Mouse (Mus musculus) midbrain, embryonic 14.5 days (tissue): ENCODE results near the gene Camkk2. TPM values are rescaled to one million over a fixed set of nuclear protein-coding genes. Genes with fewer than 3 reads are reported as not detected.

Experiments
- ATAC-seq: fragments of 200-750 bp; cut with Nextera tagmentation; 2 replicates; pipeline ENCODE4 v1.8.0; 2017; ENCODE audit warnings: moderate number of reproducible peaks, moderate library complexity; ENCODE audit not compliant: low FRiP score, low TSS enrichment
- DNase-seq: peaks from one replicate; pipeline ENCODE4 v3.0.0-alpha.2; 2015
- H3K27ac ChIP-seq: fragments of 300-500 bp; sonication (generic); replicated peaks from 2 replicates; pipeline ENCODE4 v1.5.1; 2014; ENCODE audit warnings: mild to moderate bottlenecking, low read depth, low read length, moderate library complexity
- H3K27me3 ChIP-seq: fragments of 300-500 bp; sonication (generic); 2 replicates; pipeline ENCODE4 v1.6.1; 2014; ENCODE audit warnings: low read length, control low read depth, mixed read lengths; ENCODE audit not compliant: control insufficient read depth, insufficient read depth
- H3K36me3 ChIP-seq: fragments of 300-500 bp; sonication (generic); 2 replicates; pipeline ENCODE4 v1.6.1; 2014; ENCODE audit warnings: low read length, control low read depth; ENCODE audit not compliant: control insufficient read depth, insufficient read depth
- H3K4me1 ChIP-seq: fragments of 300-500 bp; sonication (generic); 2 replicates; pipeline ENCODE4 v1.6.1; 2014; ENCODE audit warnings: mild to moderate bottlenecking, antibody characterized with exemption, low read length, control low read depth; ENCODE audit not compliant: control insufficient read depth, insufficient read depth
- H3K4me2 ChIP-seq: fragments of 300-500 bp; sonication (generic); 2 replicates; pipeline ENCODE4 v1.6.1; 2014; ENCODE audit warnings: mild to moderate bottlenecking, low read length, moderate library complexity
- H3K4me3 ChIP-seq: fragments of 300-500 bp; sonication (generic); replicated peaks from 2 replicates; pipeline ENCODE4 v1.5.1; 2014; ENCODE audit warnings: low read depth, low read length
- H3K9ac ChIP-seq: fragments of 300-500 bp; sonication (generic); replicated peaks from 2 replicates; pipeline ENCODE4 v1.6.1; 2014; ENCODE audit warnings: mild to moderate bottlenecking, low read length, moderate library complexity
- H3K9me3 ChIP-seq: fragments of 300-500 bp; sonication (generic); 2 replicates; pipeline ENCODE4 v1.6.1; 2016; ENCODE audit warnings: low read length, control low read depth, mixed read lengths; ENCODE audit not compliant: control insufficient read depth
- WGBS: fragments of 180-500 bp; shearing (Covaris S2); extraction: QIAGEN DNeasy Blood & Tissue Kit; methylation state at CpG from one replicate; pipeline ENCODE4 v1.1.7; 2014; 5-methylcytosine and 5-hydroxymethylcytosine counted together
- microRNA-seq: library from miRNA; unstranded; fragments of <30 nt; microRNA quantifications from one replicate; pipeline ENCODE4, GENCODE M21; 2016
- polyA plus RNA-seq: library from polyadenylated mRNA; unstranded; fragments of >200 nt; fragmentation: Nextera tagmentation; extraction: Ambion mirVana; gene quantifications from 2 replicates; pipeline ENCODE4 v1.2.1, GENCODE M21; 2014

Gene Camkk2
- polyA plus RNA-seq, 1 experiment from 2014 or later: 46.0 TPM

- WGBS: 51% methylated on average over 6 of the region's 6 CpGs
- Histone ChIP-seq H3K4me2 (no peak overlapping the region), H3K36me3 (no peaks in the 10 kb centered on the region), H3K4me3 (no peak overlapping the region), H3K9me3 (no peaks in the 10 kb centered on the region), H3K27me3 (no peaks in the 10 kb centered on the region), H3K27ac (no peak overlapping the region), H3K9ac (no peak overlapping the region), H3K4me1 (peaks cover 3% of the 10 kb centered on the region; the same call in 1 of the 2 replicates)
- ATAC-seq: no peak
- no peak for DNase-seq
These were observed 88.7 kb downstream of the Camkk2 start for GRCm38 (mm10) chr5:122690486-122690885.

GRCm38 (mm10) chr5:122689153-122689552, 90.1 kb downstream of the Camkk2 start:
- Histone ChIP-seq H3K36me3 (no peaks in the 10 kb centered on the region), H3K4me3 (no peak overlapping the region), H3K9ac (no peak overlapping the region), H3K9me3 (no peaks in the 10 kb centered on the region), H3K4me1 (peaks cover 3% of the 10 kb centered on the region; the same call in 1 of the 2 replicates), H3K27me3 (no peaks in the 10 kb centered on the region), H3K4me2 (no peak overlapping the region), H3K27ac (no peak overlapping the region)
- ATAC-seq: no peak
- WGBS: 93% methylated on average over 7 of the region's 7 CpGs
- no peak for DNase-seq

DNA sequence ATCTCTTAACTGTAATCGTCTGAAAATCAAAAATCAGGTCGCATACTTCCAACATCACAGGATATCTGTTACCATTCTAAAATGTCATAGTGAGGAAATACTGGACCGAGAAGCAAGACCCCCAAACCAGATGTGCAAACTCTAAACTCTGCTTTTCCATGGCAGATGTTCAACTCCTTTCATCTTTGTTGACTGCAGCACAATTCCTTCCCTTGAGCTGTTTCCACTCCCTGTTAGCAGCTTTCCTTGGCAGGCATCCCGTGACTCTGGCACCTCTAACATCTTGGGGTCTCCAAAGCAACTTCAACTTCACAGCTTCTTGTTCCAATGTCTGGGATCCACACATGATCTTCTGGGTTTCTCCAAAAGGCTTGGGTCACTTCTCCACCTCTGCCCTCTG, 91.8 kb downstream of the Camkk2 start:
- Histone ChIP-seq H3K4me1 (no peaks in the 10 kb centered on the region), H3K4me3 (no peak overlapping the region), H3K27me3 (no peaks in the 10 kb centered on the region), H3K9ac (no peak overlapping the region), H3K4me2 (no peak overlapping the region), H3K36me3 (no peaks in the 10 kb centered on the region), H3K9me3 (no peaks in the 10 kb centered on the region), H3K27ac (no peak overlapping the region)
- ATAC-seq (no peak), DNase-seq (no peak)
- 94% methylated on average over 4 of the region's 4 CpGs for WGBS

GRCm38 (mm10) chr5:122683926-122684325, 95.3 kb downstream of the Camkk2 start:
- Histone ChIP-seq H3K4me1 (no peaks in the 10 kb centered on the region), H3K27ac (no peak overlapping the region), H3K9ac (no peak overlapping the region), H3K4me2 (no peak overlapping the region), H3K27me3 (no peaks in the 10 kb centered on the region), H3K4me3 (no peak overlapping the region), H3K36me3 (no peaks in the 10 kb centered on the region), H3K9me3 (no peaks in the 10 kb centered on the region)
- 85% methylated on average over 10 of the region's 10 CpGs for WGBS
- ATAC-seq (no peak), DNase-seq (no peak)

- WGBS: 82% methylated on average over 12 of the region's 12 CpGs
These were observed 97.9 kb downstream of the Camkk2 start for GRCm38 (mm10) chr5:122681276-122681675.

More at GRCm38 (mm10) chr5:122681276-122681675, 97.9 kb downstream of the Camkk2 start:
- no peak overlapping the region for H3K9ac ChIP-seq
- no peaks in the 10 kb centered on the region for H3K36me3 ChIP-seq
- no peak overlapping the region for H3K27ac ChIP-seq
- H3K9me3 ChIP-seq: no peaks in the 10 kb centered on the region
- no peaks in the 10 kb centered on the region for H3K27me3 ChIP-seq
- DNase-seq: no peak
- H3K4me2 ChIP-seq: no peak overlapping the region
- ATAC-seq: no peak
- H3K4me1 ChIP-seq: no peaks in the 10 kb centered on the region
- H3K4me3 ChIP-seq: no peak overlapping the region

Small RNA genes within 50 kb of the gene (microRNA-seq; reads per million reads assigned to microRNA genes)
- gene Mir8115: not detected

Other genes with a start within 250 kb of the Camkk2 start
- gene Ift81, start 164.9 kb downstream of the Camkk2 start, polyA plus RNA-seq: 56.2 and 64.4 TPM in 2 replicates
- 3.2 and 3.9 TPM in 2 replicates for gene P2rx7, start 135.5 kb downstream of the Camkk2 start, polyA plus RNA-seq
- 10.7 and 13.6 TPM in 2 replicates for gene P2rx4, start 71.9 kb downstream of the Camkk2 start, polyA plus RNA-seq
- 445 and 535 TPM in 2 replicates for gene Anapc5, start 41.9 kb upstream of the Camkk2 start, polyA plus RNA-seq
- gene Rnf34, start 70.6 kb upstream of the Camkk2 start, polyA plus RNA-seq: 41.2 and 62.7 TPM in 2 replicates
- 83.3 and 99.9 TPM in 2 replicates for gene Kdm2b, start 210.4 kb upstream of the Camkk2 start, polyA plus RNA-seq
- 12.9 and 14.0 TPM in 2 replicates for gene Orai1, start 235.7 kb upstream of the Camkk2 start, polyA plus RNA-seq